Mouse (Mus musculus): ENCODE results near the gene Tprn. TPM values are rescaled to one million over a fixed set of nuclear protein-coding genes. Genes with fewer than 3 reads are reported as not detected.

Tprn gene
- polyA plus RNA-seq, 2 experiments, result 4.9 to 6.1 TPM

DNA sequence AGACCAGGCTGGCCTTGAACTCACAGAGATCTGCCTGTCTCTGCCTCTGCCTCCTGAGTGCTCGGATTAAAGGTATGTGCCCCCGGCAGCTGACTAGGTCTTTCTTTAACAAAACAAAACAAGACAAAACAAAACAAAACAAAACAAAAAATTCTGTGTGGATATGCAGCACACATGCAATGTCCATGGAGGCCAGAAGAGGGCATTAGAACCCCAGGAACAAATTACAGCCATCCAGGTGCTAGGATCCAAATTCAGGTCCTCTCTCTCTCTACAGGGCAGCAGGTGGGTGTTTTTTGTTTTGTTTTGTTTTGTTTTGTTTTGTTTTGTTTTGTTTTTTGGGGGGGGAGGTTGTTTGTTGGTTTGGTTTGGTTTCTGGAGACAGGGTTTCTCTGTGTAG is 3.5 kb upstream of the Tprn start:
- Histone ChIP-seq H3K27me3 (ENCODE audit: control insufficient read depth, insufficient read depth, low read length) (peaks cover 10% of the 10 kb centered on the region; the same call in 1 of the 2 replicates), H3K4me1 (ENCODE audit: control insufficient read depth, insufficient read depth, low read length) (peaks cover 19% of the 10 kb centered on the region), H3K9ac (ENCODE audit: low read depth, low read length, severe bottlenecking) (no peak overlapping the region), H3K4me2 (replicated peaks; ENCODE audit: low read depth, low read length, severe bottlenecking) (no peak overlapping the region), H3K27ac (replicated peaks; ENCODE audit: low read depth, low read length) (no peak overlapping the region), H3K36me3 (ENCODE audit: control insufficient read depth, insufficient read depth, low read length) (no peaks in the 10 kb centered on the region), H3K4me3 (replicated peaks; ENCODE audit: low read length) (no peak overlapping the region), H3K9me3 (ENCODE audit: control insufficient read depth, low read length) (no peaks in the 10 kb centered on the region)
- 64% methylated on average over 2 of the region's 2 CpGs for WGBS
- no peak for TF ChIP-seq POLR2A (IDR thresholded peaks at IDR 0.05; ENCODE audit: borderline replicate concordance, extremely low read depth, insufficient read depth, insufficient read length)
- ATAC-seq (ENCODE audit: low FRiP score, low read depth) (no peak), DNase-seq (ENCODE audit: low spot score) (no peak)

DNA sequence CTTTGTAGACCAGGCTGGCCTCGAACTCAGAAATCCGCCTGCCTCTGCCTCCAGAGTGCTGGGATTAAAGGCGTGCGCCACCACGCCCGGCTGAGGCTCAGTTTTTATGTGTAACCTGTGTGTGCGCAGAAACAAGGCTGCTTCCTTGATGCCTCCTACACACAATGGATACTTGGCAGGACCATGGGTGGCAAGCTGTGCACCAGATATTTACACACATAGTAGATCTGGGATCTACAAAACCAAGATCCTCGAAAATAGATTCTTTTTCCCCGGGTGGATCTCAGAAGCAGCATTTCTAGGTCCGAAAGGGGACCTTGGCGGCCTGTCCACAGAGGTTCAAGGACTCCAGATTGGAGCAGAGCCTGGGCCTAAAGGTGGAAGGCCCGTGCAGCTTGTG is 548 bp upstream of the Tprn start:
- H3K4me2 ChIP-seq (replicated peaks; ENCODE audit: low read depth, low read length, severe bottlenecking), result peak overlapping the region; percentile 99
- peaks cover 13% of the 10 kb centered on the region; the same call in 1 of the 2 replicates for H3K27me3 ChIP-seq (ENCODE audit: control insufficient read depth, insufficient read depth, low read length)
- ATAC-seq (ENCODE audit: low FRiP score, low read depth), result peak; percentile 7
- H3K4me1 ChIP-seq (ENCODE audit: control insufficient read depth, insufficient read depth, low read length), result peaks cover 11% of the 10 kb centered on the region
- no peak for TF ChIP-seq POLR2A (IDR thresholded peaks at IDR 0.05; ENCODE audit: borderline replicate concordance, extremely low read depth, insufficient read depth, insufficient read length)
- WGBS, result 49% methylated on average over 11 of the region's 12 CpGs
- no peak overlapping the region for H3K27ac ChIP-seq (replicated peaks; ENCODE audit: low read depth, low read length)
- H3K9ac ChIP-seq (ENCODE audit: low read depth, low read length, severe bottlenecking), result 0 out of 2 replicates have a peak overlapping the region, but pooled peaks have one; percentile 18
- no peaks in the 10 kb centered on the region for H3K36me3 ChIP-seq (ENCODE audit: control insufficient read depth, insufficient read depth, low read length)
- no peak for DNase-seq (ENCODE audit: low spot score)
- H3K9me3 ChIP-seq (ENCODE audit: control insufficient read depth, low read length), result no peaks in the 10 kb centered on the region
- H3K4me3 ChIP-seq (replicated peaks; ENCODE audit: low read length), result peak overlapping the region; percentile 77

DNA sequence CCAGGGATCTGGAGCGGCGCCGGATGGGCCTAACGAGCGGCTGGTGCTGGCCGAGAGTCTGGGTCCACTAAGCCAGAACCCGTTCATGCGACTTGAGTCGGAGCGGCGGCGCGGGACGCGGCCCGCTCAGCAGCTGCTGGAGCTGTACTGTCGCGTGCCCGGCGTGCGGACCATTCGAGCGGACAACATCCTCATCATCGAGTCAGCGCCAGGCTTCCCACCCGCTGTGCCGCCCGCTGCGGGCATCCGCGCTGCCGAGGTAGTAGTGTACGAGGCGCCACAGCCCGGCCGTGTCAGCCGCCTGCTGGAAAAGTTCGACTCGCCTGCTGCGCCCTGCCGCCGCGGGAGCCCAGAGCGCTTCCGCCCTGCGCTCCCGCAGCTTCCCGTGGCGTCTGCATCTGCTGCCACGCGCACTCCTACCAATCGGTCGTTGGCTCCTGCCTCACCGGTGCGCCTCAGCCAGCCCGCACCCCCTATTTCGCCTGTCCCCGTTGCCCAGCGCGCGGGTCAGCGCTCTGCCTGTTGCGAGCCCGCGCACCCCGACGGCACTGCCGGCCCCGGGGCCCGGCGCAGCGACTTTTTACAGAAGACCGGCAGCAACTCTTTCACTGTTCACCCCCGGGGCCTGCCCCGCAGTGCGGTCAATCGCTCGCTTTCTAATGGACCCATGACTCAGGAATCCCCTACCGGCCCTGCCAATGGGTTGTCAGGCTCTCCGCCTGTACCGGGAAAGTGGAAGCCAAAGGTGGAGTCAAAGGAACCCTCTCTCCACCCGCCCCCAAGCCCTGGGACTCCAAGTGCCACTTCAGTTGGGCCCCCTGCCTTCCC is 591 bp downstream of the Tprn start:
- Histone ChIP-seq H3K4me2 (replicated peaks; ENCODE audit: low read depth, low read length, severe bottlenecking) (peak overlapping the region; percentile 99), H3K36me3 (ENCODE audit: control insufficient read depth, insufficient read depth, low read length) (no peaks in the 10 kb centered on the region), H3K4me1 (ENCODE audit: control insufficient read depth, insufficient read depth, low read length) (peaks cover 11% of the 10 kb centered on the region), H3K27ac (replicated peaks; ENCODE audit: low read depth, low read length) (no peak overlapping the region), H3K9me3 (ENCODE audit: control insufficient read depth, low read length) (no peaks in the 10 kb centered on the region), H3K27me3 (ENCODE audit: control insufficient read depth, insufficient read depth, low read length) (peaks cover 13% of the 10 kb centered on the region; the same call in 1 of the 2 replicates), H3K9ac (ENCODE audit: low read depth, low read length, severe bottlenecking) (peak overlapping the region; percentile 53), H3K4me3 (replicated peaks; ENCODE audit: low read length) (peak overlapping the region; percentile 77)
- no peak for TF ChIP-seq POLR2A (IDR thresholded peaks at IDR 0.05; ENCODE audit: borderline replicate concordance, extremely low read depth, insufficient read depth, insufficient read length)
- ATAC-seq (ENCODE audit: low FRiP score, low read depth), result peak; percentile 18; the same call in 1 of the 2 replicates
- no peak for DNase-seq (ENCODE audit: low spot score)
- under 1% methylated on average over 63 of the region's 82 CpGs for WGBS

DNA sequence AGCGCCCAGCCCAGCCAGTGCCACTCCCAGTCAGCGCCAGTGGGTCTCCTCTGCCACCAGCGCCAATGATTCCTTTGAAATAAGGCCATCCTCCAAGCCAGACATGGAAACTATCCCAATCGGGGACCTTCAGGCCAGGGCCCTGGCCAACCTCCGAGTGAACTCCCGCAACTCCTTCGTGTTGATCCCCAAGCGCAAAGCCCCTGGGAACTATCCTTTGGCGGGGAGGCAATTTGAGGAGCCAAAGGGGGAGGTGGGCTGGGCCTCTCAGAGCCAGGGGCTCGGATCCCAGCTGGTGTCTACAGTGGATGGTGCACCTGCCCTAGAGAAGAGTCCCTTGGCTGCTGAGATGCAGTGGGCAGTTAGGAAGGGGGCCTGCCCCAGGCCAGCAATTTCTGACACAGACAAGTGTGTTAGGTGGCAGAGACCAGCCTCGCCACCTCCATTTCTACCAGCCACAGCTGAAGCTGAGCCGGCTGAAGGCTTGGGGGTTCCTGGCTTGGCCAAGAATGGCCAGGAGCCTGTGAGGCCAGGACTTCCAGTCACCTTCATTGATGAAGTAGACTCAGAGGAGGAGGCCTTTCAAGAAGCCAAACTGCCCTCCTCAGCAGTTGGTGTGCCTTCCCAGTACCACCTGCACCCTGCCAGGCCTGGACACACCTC is 1.3 kb downstream of the Tprn start:
- WGBS, result 17% methylated on average over 12 of the region's 12 CpGs
- Histone ChIP-seq H3K27me3 (ENCODE audit: control insufficient read depth, insufficient read depth, low read length) (peaks cover 13% of the 10 kb centered on the region; the same call in 1 of the 2 replicates), H3K4me2 (replicated peaks; ENCODE audit: low read depth, low read length, severe bottlenecking) (peak overlapping the region; percentile 99), H3K4me1 (ENCODE audit: control insufficient read depth, insufficient read depth, low read length) (peaks cover 11% of the 10 kb centered on the region), H3K27ac (replicated peaks; ENCODE audit: low read depth, low read length) (no peak overlapping the region), H3K4me3 (replicated peaks; ENCODE audit: low read length) (peak overlapping the region; percentile 77), H3K9me3 (ENCODE audit: control insufficient read depth, low read length) (no peaks in the 10 kb centered on the region), H3K9ac (ENCODE audit: low read depth, low read length, severe bottlenecking) (peak overlapping the region; percentile 53), H3K36me3 (ENCODE audit: control insufficient read depth, insufficient read depth, low read length) (peaks cover 3% of the 10 kb centered on the region; the same call in 1 of the 2 replicates)
- ATAC-seq (ENCODE audit: low FRiP score, low read depth), result no peak
- no peak for TF ChIP-seq POLR2A (IDR thresholded peaks at IDR 0.05; ENCODE audit: borderline replicate concordance, extremely low read depth, insufficient read depth, insufficient read length)
- no peak for DNase-seq (ENCODE audit: low spot score)

DNA sequence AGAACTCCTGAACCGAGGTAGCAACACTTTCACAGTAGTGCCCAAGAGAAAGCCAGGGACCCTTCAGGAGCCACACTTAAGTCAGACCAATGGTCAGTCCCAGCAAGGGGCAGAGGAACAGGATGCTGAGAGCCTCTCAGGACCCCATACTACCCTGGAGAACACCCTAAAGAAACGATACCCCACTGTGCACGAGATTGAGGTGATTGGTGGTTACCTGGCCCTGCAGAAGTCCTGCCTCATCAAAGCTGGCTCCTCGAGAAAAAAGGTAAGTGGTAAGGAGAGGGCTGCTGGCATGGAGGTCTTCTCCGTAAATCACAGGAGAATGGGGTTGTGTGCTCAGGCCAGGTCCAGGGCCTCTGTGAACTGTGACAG is 1.9 kb downstream of the Tprn start:
- H3K4me1 ChIP-seq (ENCODE audit: control insufficient read depth, insufficient read depth, low read length), result peaks cover 11% of the 10 kb centered on the region
- H3K4me2 ChIP-seq (replicated peaks; ENCODE audit: low read depth, low read length, severe bottlenecking), result peak overlapping the region; percentile 99; the same call in 1 of the 2 replicates
- 0 out of 2 replicates have a peak overlapping the region, but pooled peaks have one; percentile 53 for H3K9ac ChIP-seq (ENCODE audit: low read depth, low read length, severe bottlenecking)
- WGBS, result 74% methylated on average over 5 of the region's 5 CpGs
- ATAC-seq (ENCODE audit: low FRiP score, low read depth), result no peak
- H3K27me3 ChIP-seq (ENCODE audit: control insufficient read depth, insufficient read depth, low read length), result peaks cover 13% of the 10 kb centered on the region; the same call in 1 of the 2 replicates
- H3K9me3 ChIP-seq (ENCODE audit: control insufficient read depth, low read length), result no peaks in the 10 kb centered on the region
- H3K4me3 ChIP-seq (replicated peaks; ENCODE audit: low read length), result no peak overlapping the region
- TF ChIP-seq POLR2A (IDR thresholded peaks at IDR 0.05; ENCODE audit: borderline replicate concordance, extremely low read depth, insufficient read depth, insufficient read length), result no peak
- H3K36me3 ChIP-seq (ENCODE audit: control insufficient read depth, insufficient read depth, low read length), result peaks cover 8% of the 10 kb centered on the region
- H3K27ac ChIP-seq (replicated peaks; ENCODE audit: low read depth, low read length), result no peak overlapping the region
- DNase-seq (ENCODE audit: low spot score), result no peak
